Mouse (Mus musculus) limb, embryonic 15.5 days (tissue): Measurements from ENCODE around the gene Itga11. TPM values are rescaled to one million over a fixed set of nuclear protein-coding genes. Genes with fewer than 3 reads are reported as not detected.
A peak's percentile ranks its signal among the peaks of the same experiment; 100 is the strongest.
"Not testable (repeated sequence)": the region's sequence is repeated elsewhere in the genome, so short reads cannot be mapped to it uniquely, and the experiment has no call there.

ENCODE experiments used
- ATAC-seq: fragments of 200-750 bp; cut with Nextera tagmentation; 2 replicates; pipeline ENCODE4 v1.8.0; 2017; ENCODE audit warnings: low read depth, moderate TSS enrichment; ENCODE audit not compliant: insufficient number of reproducible peaks, low FRiP score, low TSS enrichment
- H3K27ac ChIP-seq: fragments of 300-500 bp; sonication (generic); 2 replicates; pipeline ENCODE4 v1.5.1; 2015; ENCODE audit warnings: moderate library complexity, mild to moderate bottlenecking, inconsistent platforms
- H3K27me3 ChIP-seq: fragments of 300-500 bp; sonication (generic); 2 replicates; pipeline ENCODE4 v1.6.1; 2015; ENCODE audit warnings: inconsistent platforms
- H3K36me3 ChIP-seq: fragments of 300-500 bp; sonication (generic); 2 replicates; pipeline ENCODE4 v1.6.1; 2015; ENCODE audit warnings: inconsistent platforms
- H3K4me1 ChIP-seq: fragments of 300-500 bp; sonication (generic); 2 replicates; pipeline ENCODE4 v1.6.1; 2015; ENCODE audit warnings: inconsistent platforms
- H3K4me2 ChIP-seq: fragments of 300-500 bp; sonication (generic); 2 replicates; pipeline ENCODE4 v1.6.1; 2015; ENCODE audit warnings: mild to moderate bottlenecking, inconsistent platforms
- H3K4me3 ChIP-seq: fragments of 300-500 bp; sonication (generic); 2 replicates; pipeline ENCODE4 v1.5.1; 2015; ENCODE audit warnings: mild to moderate bottlenecking, inconsistent platforms
- H3K9ac ChIP-seq: fragments of 300-500 bp; sonication (generic); 2 replicates; pipeline ENCODE4 v1.6.1; 2015; ENCODE audit warnings: inconsistent platforms
- H3K9me3 ChIP-seq: fragments of 300-500 bp; sonication (generic); 2 replicates; pipeline ENCODE4 v1.6.1; 2016; ENCODE audit warnings: inconsistent platforms
- WGBS: fragments of 180-500 bp; shearing (Covaris S2); methylation state at CpG from one replicate; pipeline ENCODE4 v1.1.7; 2015; 5-methylcytosine and 5-hydroxymethylcytosine counted together
- polyA plus RNA-seq: library from polyadenylated mRNA; unstranded; fragments of >200 nt; fragmentation: Nextera tagmentation; extraction: Ambion mirVana; gene quantifications from 2 replicates; pipeline ENCODE4 v1.2.1, GENCODE M21; 2015

Itga11 gene
- polyA plus RNA-seq, 1 experiment from 2014 or later, result 11.2 TPM

GRCm38 (mm10) chr9:62768361-62768760 is 90.7 kb downstream of the Itga11 start:
- 0 out of 2 replicates have a peak, but pooled peaks cover 6% of the 10 kb centered on the region for H3K4me1 ChIP-seq
- peaks cover 20% of the 10 kb centered on the region; the same call in 1 of the 2 replicates for H3K36me3 ChIP-seq
- WGBS, result 69% methylated on average over 5 of the region's 5 CpGs
- no peak overlapping the region for H3K27ac ChIP-seq
- no peak overlapping the region for H3K4me2 ChIP-seq
- no peak for ATAC-seq
- no peaks in the 10 kb centered on the region for H3K9me3 ChIP-seq
- no peaks in the 10 kb centered on the region for H3K27me3 ChIP-seq
- no peak overlapping the region for H3K9ac ChIP-seq
- no peak overlapping the region for H3K4me3 ChIP-seq

DNA sequence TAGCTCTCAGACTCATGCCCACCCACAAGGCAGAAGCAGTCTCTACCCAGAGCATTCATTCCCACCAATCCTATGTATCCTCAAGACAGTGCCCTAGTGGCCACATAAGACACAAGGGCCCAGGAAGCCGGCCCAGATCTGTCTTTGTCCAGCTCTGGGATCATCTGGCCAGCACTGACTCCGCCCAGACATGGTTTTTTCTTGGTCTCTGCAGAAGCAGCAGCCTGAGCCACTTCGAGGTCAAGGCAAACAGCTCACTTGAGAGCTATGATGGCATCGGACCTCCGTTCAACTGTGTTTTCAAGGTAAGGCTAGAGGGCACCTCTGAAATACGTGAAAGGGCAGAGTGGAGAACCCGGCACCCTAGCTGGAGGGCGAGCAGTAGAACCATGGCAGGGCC is 95.1 kb downstream of the Itga11 start:
- no peak for ATAC-seq
- H3K27me3 ChIP-seq, result no peaks in the 10 kb centered on the region
- H3K36me3 ChIP-seq, result no peaks in the 10 kb centered on the region; the same call in 1 of the 2 replicates
- H3K4me3 ChIP-seq, result no peak overlapping the region
- H3K9ac ChIP-seq, result no peak overlapping the region
- H3K4me1 ChIP-seq, result peaks cover 5% of the 10 kb centered on the region; the same call in 1 of the 2 replicates
- H3K9me3 ChIP-seq, result no peaks in the 10 kb centered on the region
- no peak overlapping the region for H3K4me2 ChIP-seq
- H3K27ac ChIP-seq, result no peak overlapping the region
- WGBS, result 77% methylated on average over 8 of the region's 8 CpGs

GRCm38 (mm10) chr9:62775464-62775863 is 97.8 kb downstream of the Itga11 start:
- H3K9ac ChIP-seq, result no peak overlapping the region
- H3K27ac ChIP-seq, result no peak overlapping the region
- 42% methylated on average over 4 of the region's 4 CpGs for WGBS
- H3K9me3 ChIP-seq, result no peaks in the 10 kb centered on the region
- no peak overlapping the region for H3K4me3 ChIP-seq
- no peak for ATAC-seq
- H3K27me3 ChIP-seq, result no peaks in the 10 kb centered on the region
- H3K4me2 ChIP-seq, result no peak overlapping the region
- H3K4me1 ChIP-seq, result peaks cover 14% of the 10 kb centered on the region; the same call in 1 of the 2 replicates
- H3K36me3 ChIP-seq, result no peaks in the 10 kb centered on the region; the same call in 1 of the 2 replicates

- no peak overlapping the region for H3K4me2 ChIP-seq
- no peaks in the 10 kb centered on the region for H3K27me3 ChIP-seq
- 3% methylated on average over 5 of the region's 5 CpGs for WGBS
- no peak overlapping the region for H3K9ac ChIP-seq
- H3K27ac ChIP-seq, result no peak overlapping the region
- H3K4me3 ChIP-seq, result no peak overlapping the region
- peak; percentile 52 for ATAC-seq
- H3K36me3 ChIP-seq, result no peaks in the 10 kb centered on the region; the same call in 1 of the 2 replicates
- no peaks in the 10 kb centered on the region for H3K9me3 ChIP-seq
- H3K4me1 ChIP-seq, result peaks cover 19% of the 10 kb centered on the region; the same call in 1 of the 2 replicates
Measured at GRCm38 (mm10) chr9:62777461-62777860, 99.8 kb downstream of the Itga11 start.

DNA sequence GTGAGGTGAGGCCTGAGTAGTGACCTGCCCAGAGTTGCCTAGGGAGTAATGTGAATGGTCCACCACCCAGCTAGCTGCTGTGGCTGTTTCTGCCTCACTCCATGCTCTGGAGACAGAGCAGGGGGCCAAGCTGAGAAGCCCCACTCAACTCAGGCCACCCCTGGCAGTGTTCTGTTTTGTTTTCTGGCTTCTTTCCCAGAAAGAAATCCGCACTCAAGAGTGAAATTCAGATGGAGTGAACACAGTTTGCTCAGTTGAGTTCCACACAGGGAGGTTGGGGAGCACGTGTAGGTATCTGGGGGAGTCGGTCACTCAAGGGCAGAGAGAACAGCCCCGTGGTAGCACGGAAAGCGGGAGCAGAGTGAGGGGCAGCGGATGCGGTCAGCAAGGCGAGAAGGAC is 101.1 kb downstream of the Itga11 start:
- peak overlapping the region; percentile 47; the same call in 1 of the 2 replicates for H3K27ac ChIP-seq
- no peak for ATAC-seq
- peaks cover 32% of the 10 kb centered on the region; the same call in 1 of the 2 replicates for H3K4me1 ChIP-seq
- no peaks in the 10 kb centered on the region for H3K27me3 ChIP-seq
- H3K36me3 ChIP-seq, result no peaks in the 10 kb centered on the region; the same call in 1 of the 2 replicates
- H3K9me3 ChIP-seq, result no peaks in the 10 kb centered on the region
- H3K9ac ChIP-seq, result no peak overlapping the region
- H3K4me3 ChIP-seq, result no peak overlapping the region
- no peak overlapping the region for H3K4me2 ChIP-seq
- WGBS, result 81% methylated on average over 9 of the region's 9 CpGs

DNA sequence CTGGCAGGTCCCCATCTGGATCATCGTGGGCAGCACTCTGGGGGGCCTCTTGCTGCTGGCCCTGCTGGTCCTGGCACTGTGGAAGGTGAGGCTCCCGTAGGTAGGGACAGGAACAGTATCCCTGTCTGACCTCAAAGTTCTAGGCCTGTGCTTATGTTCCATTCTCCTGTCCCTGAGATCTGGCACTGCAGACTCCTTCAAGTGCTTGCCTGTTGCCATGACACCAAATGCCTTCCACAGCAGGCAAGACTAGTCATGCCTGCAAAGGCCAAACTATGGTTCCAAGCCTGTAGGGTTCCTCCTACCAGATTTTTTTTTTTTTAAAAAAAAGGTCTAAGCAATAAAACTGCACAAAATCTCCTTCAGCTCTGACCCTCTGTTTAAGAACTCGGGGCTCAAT is 104.3 kb downstream of the Itga11 start:
- Histone ChIP-seq H3K27me3 (no peaks in the 10 kb centered on the region), H3K9ac (no peak overlapping the region), H3K36me3 (no peaks in the 10 kb centered on the region), H3K4me2 (no peak overlapping the region), H3K4me1 (peaks cover 32% of the 10 kb centered on the region; the same call in 1 of the 2 replicates), H3K9me3 (no peaks in the 10 kb centered on the region), H3K27ac (no peak overlapping the region), H3K4me3 (no peak overlapping the region)
- no peak for ATAC-seq
- WGBS, result 63% methylated on average over 3 of the region's 3 CpGs

DNA sequence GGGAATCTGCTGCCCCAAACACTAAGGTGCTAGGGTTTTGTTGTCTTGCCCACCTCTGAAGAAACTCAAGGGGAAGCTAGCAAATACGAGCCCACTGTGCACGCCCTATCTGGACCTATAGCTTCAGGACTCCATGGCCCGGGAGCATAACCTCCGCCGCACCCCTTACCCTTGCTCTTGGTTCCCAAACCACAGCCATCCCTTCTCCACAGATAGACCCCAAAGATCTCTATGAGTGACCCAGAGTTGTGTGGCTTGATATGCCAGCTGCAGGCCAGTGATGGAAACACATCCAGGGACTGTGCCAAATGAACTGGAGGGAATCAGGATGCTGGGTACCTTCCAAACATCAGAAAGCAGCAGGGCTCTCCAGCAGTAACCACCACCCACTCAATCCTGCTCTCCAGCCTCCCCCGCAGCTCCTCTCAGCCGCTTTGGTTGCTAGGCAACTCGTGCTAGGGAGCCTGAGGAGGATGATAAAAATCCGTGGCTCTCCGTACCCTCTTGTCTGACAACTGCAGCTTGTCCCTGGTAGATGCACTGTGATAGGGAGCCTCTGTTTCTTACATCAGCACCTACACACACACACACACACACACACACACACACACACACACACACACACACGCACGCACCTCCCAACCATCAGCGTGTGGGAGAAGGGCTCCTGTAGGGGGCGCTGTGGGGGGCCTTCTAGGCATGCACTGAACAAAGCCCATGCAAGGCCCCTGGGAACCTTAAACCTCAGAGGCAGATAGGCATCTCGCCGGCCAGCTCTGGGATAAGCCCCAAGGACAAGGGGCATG is 105.6 kb downstream of the Itga11 start:
- no peak for ATAC-seq
- no peaks in the 10 kb centered on the region for H3K27me3 ChIP-seq
- H3K4me3 ChIP-seq, result no peak overlapping the region
- WGBS, result 38% methylated on average over 16 of the region's 16 CpGs
- H3K27ac ChIP-seq, result 0 out of 2 replicates have a peak overlapping the region, but pooled peaks have one; percentile 19
- H3K36me3 ChIP-seq, result no peaks in the 10 kb centered on the region
- H3K9ac ChIP-seq, result no peak overlapping the region
- no peak overlapping the region for H3K4me2 ChIP-seq
- peaks cover 27% of the 10 kb centered on the region; the same call in 1 of the 2 replicates for H3K4me1 ChIP-seq
- H3K9me3 ChIP-seq, result no peaks in the 10 kb centered on the region

DNA sequence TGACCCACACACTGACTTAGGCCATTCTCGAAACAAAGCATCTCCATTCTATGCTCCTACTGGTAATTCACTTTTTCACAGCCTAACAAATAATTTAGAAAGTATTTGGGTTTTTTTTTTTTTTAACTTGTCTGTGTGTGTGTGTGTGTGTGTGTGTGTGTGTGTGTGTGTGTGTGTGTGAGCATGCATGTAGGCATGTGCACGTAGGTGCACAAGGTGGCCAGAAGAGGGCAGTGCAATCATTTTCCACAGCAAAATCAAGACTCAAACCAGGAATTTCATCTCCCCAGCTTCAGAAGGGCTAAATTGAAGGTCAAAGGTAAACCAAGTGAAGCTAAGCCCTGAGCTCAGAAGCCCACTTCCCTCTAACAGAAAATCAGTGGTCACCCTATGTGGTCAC is 106.6 kb downstream of the Itga11 start:
- 97% methylated on average over 2 of the region's 2 CpGs for WGBS
- H3K36me3 ChIP-seq, result no peaks in the 10 kb centered on the region
- no peaks in the 10 kb centered on the region for H3K9me3 ChIP-seq
- no peak overlapping the region for H3K4me3 ChIP-seq
- no peak overlapping the region for H3K27ac ChIP-seq
- H3K9ac ChIP-seq, result no peak overlapping the region
- H3K4me2 ChIP-seq, result no peak overlapping the region
- ATAC-seq, result no peak
- H3K4me1 ChIP-seq, result peaks cover 18% of the 10 kb centered on the region; the same call in 1 of the 2 replicates
- no peaks in the 10 kb centered on the region for H3K27me3 ChIP-seq

DNA sequence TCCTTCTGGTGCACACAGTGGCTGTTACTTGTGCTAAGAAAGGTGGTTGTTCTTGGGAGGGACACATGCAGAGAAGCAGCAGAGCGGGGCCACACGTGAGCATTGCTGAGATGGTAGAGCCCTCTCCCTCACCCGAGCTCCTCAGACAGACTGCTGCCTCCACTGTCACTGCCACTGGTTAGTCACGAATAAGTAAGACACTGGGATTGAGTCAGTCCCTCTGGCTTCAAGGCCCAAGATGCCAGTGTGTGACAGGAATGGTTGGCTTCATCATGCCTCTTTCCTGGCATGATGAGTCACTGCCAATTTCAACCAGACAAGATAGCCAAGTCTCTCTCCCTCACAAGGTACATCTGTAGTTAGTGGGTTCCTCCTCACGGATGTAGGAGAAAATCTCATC is 109.1 kb downstream of the Itga11 start:
- no peak overlapping the region for H3K9ac ChIP-seq
- no peak for ATAC-seq
- H3K36me3 ChIP-seq, result no peaks in the 10 kb centered on the region
- no peaks in the 10 kb centered on the region for H3K9me3 ChIP-seq
- H3K4me1 ChIP-seq, result peaks cover 15% of the 10 kb centered on the region; the same call in 1 of the 2 replicates
- no peak overlapping the region for H3K4me3 ChIP-seq
- 70% methylated on average over 5 of the region's 5 CpGs for WGBS
- no peak overlapping the region for H3K4me2 ChIP-seq
- no peaks in the 10 kb centered on the region for H3K27me3 ChIP-seq
- H3K27ac ChIP-seq, result no peak overlapping the region; the same call in 1 of the 2 replicates

DNA sequence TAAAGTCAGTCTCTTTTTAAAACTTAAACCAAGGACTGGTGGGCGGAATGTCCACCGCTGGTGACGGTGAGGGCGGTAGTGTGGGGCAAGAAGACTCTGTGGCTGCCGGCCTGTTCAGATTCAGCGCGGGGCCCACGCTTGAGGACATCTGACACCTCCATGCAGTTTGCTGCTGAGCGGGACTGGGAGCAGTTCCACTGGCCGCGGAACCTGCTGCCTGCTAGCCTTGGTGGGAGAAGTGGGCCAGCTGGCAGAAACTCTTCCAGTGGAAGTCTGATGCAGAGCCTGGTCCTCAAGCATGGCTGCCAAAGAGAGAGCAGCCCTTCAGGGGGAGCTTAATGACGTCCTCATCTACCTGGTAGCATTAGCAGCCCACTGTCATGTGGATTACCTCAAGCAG is 112.2 kb downstream of the Itga11 start:
- H3K36me3 ChIP-seq, result peaks cover 11% of the 10 kb centered on the region
- no peaks in the 10 kb centered on the region for H3K4me1 ChIP-seq
- WGBS, result 81% methylated on average over 12 of the region's 12 CpGs
- no peaks in the 10 kb centered on the region for H3K27me3 ChIP-seq
- H3K4me2 ChIP-seq, result no peak overlapping the region
- H3K4me3 ChIP-seq, result no peak overlapping the region
- H3K27ac ChIP-seq, result no peak overlapping the region
- no peaks in the 10 kb centered on the region for H3K9me3 ChIP-seq
- ATAC-seq, result no peak
- no peak overlapping the region for H3K9ac ChIP-seq

DNA sequence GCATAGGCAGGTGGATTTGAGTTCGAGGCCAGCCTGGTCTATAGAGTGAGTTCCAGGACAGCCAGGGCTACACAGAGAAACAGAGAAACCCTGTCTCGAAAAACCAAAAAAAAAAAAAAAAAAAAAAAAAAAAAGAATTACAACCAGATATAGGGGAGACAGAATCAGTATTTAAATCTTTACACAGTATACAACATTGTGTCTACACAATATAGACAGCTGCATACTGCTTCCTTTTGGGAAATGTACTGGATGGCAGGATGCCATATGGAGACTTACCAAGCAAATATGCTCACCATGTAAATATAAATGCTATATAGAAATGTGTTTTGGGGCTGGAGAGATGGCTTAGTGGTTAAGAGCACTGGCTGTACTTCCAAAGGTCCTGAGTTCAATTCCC is 121.6 kb downstream of the Itga11 start:
- not testable (repeated sequence) for H3K4me3 ChIP-seq, H3K9me3 ChIP-seq, H3K4me1 ChIP-seq, H3K9ac ChIP-seq, ATAC-seq, H3K27ac ChIP-seq, H3K27me3 ChIP-seq, H3K4me2 ChIP-seq
- H3K36me3 ChIP-seq, result peaks cover 42% of the 10 kb centered on the region
- WGBS, result 84% methylated on average over 2 of the region's 2 CpGs

DNA sequence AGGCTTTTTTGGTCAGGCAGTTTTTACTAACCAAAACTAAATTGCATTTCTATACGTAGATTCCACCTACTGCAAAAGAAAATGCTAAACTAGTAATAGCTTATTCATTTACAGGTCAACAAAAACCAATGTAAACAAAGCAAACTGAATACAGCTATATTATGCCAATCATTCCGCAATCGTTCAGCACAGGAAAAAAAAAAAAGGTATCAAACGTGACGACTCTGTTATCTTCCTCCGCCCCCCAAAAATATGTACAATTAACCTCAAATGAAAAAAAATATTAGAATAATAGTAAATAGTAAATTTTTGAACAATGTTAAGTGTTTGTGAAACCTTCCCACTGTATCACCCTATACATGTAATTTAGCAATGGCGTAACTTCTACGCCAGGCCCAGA is 132.5 kb downstream of the Itga11 start:
- 16% methylated on average over 8 of the region's 8 CpGs for WGBS
- peak overlapping the region; percentile 86 for H3K4me2 ChIP-seq
- no peaks in the 10 kb centered on the region for H3K9me3 ChIP-seq
- peaks cover 19% of the 10 kb centered on the region for H3K4me1 ChIP-seq
- no peaks in the 10 kb centered on the region for H3K36me3 ChIP-seq
- H3K27me3 ChIP-seq, result no peaks in the 10 kb centered on the region
- no peak overlapping the region for H3K27ac ChIP-seq
- ATAC-seq, result no peak
- peak overlapping the region; percentile 100 for H3K4me3 ChIP-seq
- peak overlapping the region; percentile 94 for H3K9ac ChIP-seq
